Mouse (Mus musculus) CH12.LX (cell line): Measurements from ENCODE around the gene Trafd1. TPM values are rescaled to one million over a fixed set of nuclear protein-coding genes. Genes with fewer than 3 reads are reported as not detected.

ENCODE experiments used
- UBTF ChIP-seq: IDR thresholded peaks from 2 replicates; pipeline ENCODE4 v1.6.1; 2012; ENCODE audit warnings: low read depth, mild to moderate bottlenecking, inconsistent platforms, low read length, improper control_type of control experiment, moderate library complexity
- polyA plus RNA-seq: library from polyadenylated mRNA; unstranded; fragments of >175 nt; gene quantifications from 2 replicates; pipeline ENCODE4 v1.2.1, GENCODE M21; 2012; ENCODE audit warnings: low read depth; ENCODE audit not compliant: insufficient read length
- total RNA-seq, 2 experiments: library from RNA; depleted of rRNA; stranded (reverse); fragments of 300-350 nt in 1 of 2; fragments of >200 nt in 1 of 2; gene quantifications; 2 replicates each; pipeline ENCODE4 v1.2.3; 2012 to 2014

The Trafd1 gene
- total and polyA plus RNA-seq, 3 experiments, result 31.7 to 52.8 (median 42.3) TPM

DNA sequence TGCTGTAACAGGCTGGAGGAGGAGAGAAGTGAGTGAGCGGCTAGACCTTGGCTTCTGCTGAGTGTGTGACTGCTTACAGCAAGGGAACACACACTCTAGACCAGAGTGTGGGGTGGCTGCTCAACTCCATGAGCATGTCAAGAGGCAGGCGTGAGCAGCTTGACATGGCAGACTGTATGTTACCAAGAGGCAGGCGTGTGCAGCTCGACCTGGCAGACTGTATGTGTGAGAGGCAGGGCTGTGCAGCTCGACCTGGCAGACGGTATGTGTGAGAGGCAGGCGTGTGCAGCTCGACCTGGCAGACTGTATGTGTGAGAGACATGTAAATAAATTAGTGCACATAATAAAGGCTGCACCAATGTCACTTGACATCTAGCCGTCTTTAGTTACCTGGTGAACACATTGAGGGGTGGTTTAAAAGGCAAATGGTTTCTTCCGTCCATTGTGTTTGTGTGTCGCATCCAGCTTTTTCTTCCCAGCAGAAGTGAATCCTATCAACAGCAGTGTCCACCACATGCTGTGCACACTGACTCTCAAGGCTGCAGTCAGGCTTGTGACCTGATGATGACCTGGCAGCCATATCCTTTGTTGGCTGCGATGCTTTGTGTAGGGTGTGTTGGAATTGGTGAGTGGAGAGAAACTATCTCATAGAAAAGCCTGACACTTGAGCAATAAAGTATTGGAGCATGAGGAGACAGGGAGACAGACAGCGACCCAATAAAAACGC lies 59.2 kb downstream of the Trafd1 start (continued):
- TF ChIP-seq UBTF, result no peak

Other genes with a start within 250 kb of the Trafd1 start
- 44.6 and 52.2 TPM in 2 replicates for gene Ptpn11, start 194.2 kb downstream of the Trafd1 start, total RNA-seq (2012; rRNA removed)
- gene Ptpn11, start 194.2 kb downstream of the Trafd1 start, total RNA-seq (2014; rRNA removed), result 29.4 and 33.2 TPM in 2 replicates
- gene Ptpn11, start 194.2 kb downstream of the Trafd1 start, polyA plus RNA-seq, result 62.1 and 62.8 TPM in 2 replicates
- 2,694 and 2,801 TPM in 2 replicates for gene Rpl6, start 181.2 kb downstream of the Trafd1 start, total RNA-seq (2012; rRNA removed)
- gene Rpl6, start 181.2 kb downstream of the Trafd1 start, total RNA-seq (2014; rRNA removed), result 2,433 and 2,576 TPM in 2 replicates
- gene Rpl6, start 181.2 kb downstream of the Trafd1 start, polyA plus RNA-seq, result 2,607 and 2,835 TPM in 2 replicates
- gene Hectd4, start 165.4 kb downstream of the Trafd1 start, total RNA-seq (2012; rRNA removed), result 6.8 and 7.8 TPM in 2 replicates
- 0.89 and 2.1 TPM in 2 replicates for gene Hectd4, start 165.4 kb downstream of the Trafd1 start, total RNA-seq (2014; rRNA removed)
- gene Hectd4, start 165.4 kb downstream of the Trafd1 start, polyA plus RNA-seq, result 4.3 and 6.0 TPM in 2 replicates
- 41.3 and 44.1 TPM in 2 replicates for gene Naa25, start 12.3 kb upstream of the Trafd1 start, total RNA-seq (2012; rRNA removed)
- 53.1 and 59.7 TPM in 2 replicates for gene Naa25, start 12.3 kb upstream of the Trafd1 start, total RNA-seq (2014; rRNA removed)
- 60.3 and 66.0 TPM in 2 replicates for gene Naa25, start 12.3 kb upstream of the Trafd1 start, polyA plus RNA-seq
- 2.3 and 2.5 TPM in 2 replicates for gene Tmem116, start 66.3 kb upstream of the Trafd1 start, total RNA-seq (2012; rRNA removed)
- gene Tmem116, start 66.3 kb upstream of the Trafd1 start, total RNA-seq (2014; rRNA removed), result 0.97 and 1.3 TPM in 2 replicates
- gene Tmem116, start 66.3 kb upstream of the Trafd1 start, polyA plus RNA-seq, result 2.5 and 3.2 TPM in 2 replicates
- gene Erp29, start 66.9 kb upstream of the Trafd1 start, total RNA-seq (2012; rRNA removed), result 252 and 297 TPM in 2 replicates
- 204 and 243 TPM in 2 replicates for gene Erp29, start 66.9 kb upstream of the Trafd1 start, total RNA-seq (2014; rRNA removed)
- 258 and 286 TPM in 2 replicates for gene Erp29, start 66.9 kb upstream of the Trafd1 start, polyA plus RNA-seq
- 0.04 TPM in 1 of 2 replicates, not detected in the other for gene Adam1b, start 117.8 kb upstream of the Trafd1 start, total RNA-seq (2012; rRNA removed)
- not detected in 2 replicates for gene Adam1b, start 117.8 kb upstream of the Trafd1 start, total RNA-seq (2014; rRNA removed)
- gene Adam1b, start 117.8 kb upstream of the Trafd1 start, polyA plus RNA-seq, result 0.08 TPM in 1 of 2 replicates, not detected in the other
- 1.6 and 1.8 TPM in 2 replicates for gene Adam1a, start 159.8 kb upstream of the Trafd1 start, total RNA-seq (2012; rRNA removed)
- gene Adam1a, start 159.8 kb upstream of the Trafd1 start, total RNA-seq (2014; rRNA removed), result 1.2 and 2.2 TPM in 2 replicates
- 1.3 TPM in 2 replicates for gene Adam1a, start 159.8 kb upstream of the Trafd1 start, polyA plus RNA-seq
- gene Gm42878, start 159.8 kb upstream of the Trafd1 start, total RNA-seq (2012; rRNA removed), result 0.13 TPM in 1 of 2 replicates, not detected in the other
- 0.58 and 1.0 TPM in 2 replicates for gene Gm42878, start 159.8 kb upstream of the Trafd1 start, total RNA-seq (2014; rRNA removed)
- gene Gm42878, start 159.8 kb upstream of the Trafd1 start, polyA plus RNA-seq, result not detected in 2 replicates
- gene Mapkapk5, start 160.3 kb upstream of the Trafd1 start, total RNA-seq (2012; rRNA removed), result 48.3 and 62.6 TPM in 2 replicates
- 84.8 and 106 TPM in 2 replicates for gene Mapkapk5, start 160.3 kb upstream of the Trafd1 start, total RNA-seq (2014; rRNA removed)
- 82.9 and 90.7 TPM in 2 replicates for gene Mapkapk5, start 160.3 kb upstream of the Trafd1 start, polyA plus RNA-seq
- gene Aldh2, start 208.2 kb upstream of the Trafd1 start, total RNA-seq (2012; rRNA removed), result 56.2 and 73.9 TPM in 2 replicates
- 58.9 and 66.0 TPM in 2 replicates for gene Aldh2, start 208.2 kb upstream of the Trafd1 start, total RNA-seq (2014; rRNA removed)
- 139 and 143 TPM in 2 replicates for gene Aldh2, start 208.2 kb upstream of the Trafd1 start, polyA plus RNA-seq
- 2.9 and 4.1 TPM in 2 replicates for gene Acad12, start 233.3 kb upstream of the Trafd1 start, total RNA-seq (2012; rRNA removed)
- gene Acad12, start 233.3 kb upstream of the Trafd1 start, total RNA-seq (2014; rRNA removed), result 2.3 and 3.0 TPM in 2 replicates
- 1.9 and 2.7 TPM in 2 replicates for gene Acad12, start 233.3 kb upstream of the Trafd1 start, polyA plus RNA-seq